Mouse (Mus musculus) hindbrain, embryonic 14.5 days (tissue): Measurements from ENCODE around the gene Sart1. TPM values are rescaled to one million over a fixed set of nuclear protein-coding genes. Genes with fewer than 3 reads are reported as not detected.
"Not testable (repeated sequence)": the region's sequence is repeated elsewhere in the genome, so short reads cannot be mapped to it uniquely, and the experiment has no call there.

ENCODE experiments used
- ATAC-seq: fragments of 200-750 bp; cut with Nextera tagmentation; 2 replicates; pipeline ENCODE4 v1.8.0; 2017; ENCODE audit warnings: moderate number of reproducible peaks, mild to moderate bottlenecking, moderate TSS enrichment, moderate library complexity; ENCODE audit not compliant: low FRiP score
- DNase-seq: peaks from one replicate; pipeline ENCODE4 v3.0.0-alpha.2; 2015; ENCODE audit warnings: low spot score
- H3K27ac ChIP-seq: fragments of 300-500 bp; sonication (generic); 2 replicates; pipeline ENCODE4 v1.5.1; 2014; ENCODE audit warnings: mild to moderate bottlenecking, moderate library complexity
- H3K27me3 ChIP-seq: fragments of 300-500 bp; sonication (generic); 2 replicates; pipeline ENCODE4 v1.6.1; 2014; ENCODE audit warnings: mild to moderate bottlenecking, low read length, mixed read lengths; ENCODE audit not compliant: control insufficient read depth, insufficient read depth
- H3K36me3 ChIP-seq: fragments of 300-500 bp; sonication (generic); replicated peaks from 2 replicates; pipeline ENCODE4 v1.6.1; 2014; ENCODE audit not compliant: control insufficient read depth, insufficient read depth
- H3K4me1 ChIP-seq: fragments of 300-500 bp; sonication (generic); replicated peaks from 2 replicates; pipeline ENCODE4 v1.6.1; 2014; ENCODE audit warnings: antibody characterized with exemption, low read length, mixed read lengths; ENCODE audit not compliant: control insufficient read depth, insufficient read depth
- H3K4me2 ChIP-seq: fragments of 300-500 bp; sonication (generic); replicated peaks from 2 replicates; pipeline ENCODE4 v1.6.1; 2014; ENCODE audit warnings: mild to moderate bottlenecking, moderate library complexity
- H3K4me3 ChIP-seq: fragments of 300-500 bp; sonication (generic); replicated peaks from 2 replicates; pipeline ENCODE4 v1.5.1; 2014; ENCODE audit warnings: mild to moderate bottlenecking, low read length
- H3K9ac ChIP-seq: fragments of 300-500 bp; sonication (generic); 2 replicates; pipeline ENCODE4 v1.6.1; 2014
- H3K9me3 ChIP-seq: fragments of 300-500 bp; sonication (generic); 2 replicates; pipeline ENCODE4 v1.6.1; 2016; ENCODE audit warnings: low read length; ENCODE audit not compliant: control insufficient read depth
- WGBS: fragments of 180-500 bp; shearing (Covaris S2); extraction: QIAGEN DNeasy Blood & Tissue Kit; methylation state at CpG from one replicate; pipeline ENCODE4 v1.1.7; 2014; 5-methylcytosine and 5-hydroxymethylcytosine counted together
- polyA plus RNA-seq: library from polyadenylated mRNA; unstranded; fragments of >200 nt; fragmentation: Nextera tagmentation; extraction: Ambion mirVana; gene quantifications from 2 replicates; pipeline ENCODE4 v1.2.1, GENCODE M21; 2014

Sart1 gene
- polyA plus RNA-seq, 1 experiment from 2014 or later = 53.3 TPM

DNA sequence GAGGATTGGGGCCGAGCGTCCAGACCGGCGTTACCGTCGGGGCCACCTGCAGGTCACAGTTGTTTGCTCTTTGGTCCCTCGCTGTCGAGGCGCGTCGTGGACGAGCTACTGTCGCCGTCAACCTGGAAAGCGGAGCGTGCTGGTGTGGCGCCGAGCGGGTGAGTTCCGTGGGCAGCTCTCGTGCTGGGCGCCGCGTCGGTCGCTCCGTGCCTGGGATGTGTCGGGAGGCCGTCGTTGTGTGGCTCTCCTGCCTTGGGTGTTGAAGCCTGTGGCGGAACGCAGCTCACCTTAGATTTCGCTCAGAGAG, 21.5 kb downstream of the Sart1 start, which contains the start of gene Banf1:
Gene Banf1 (minus strand): TSS at position 116 of the 307 bp plus-strand sequence.
- H3K9ac ChIP-seq = peak within 1 kb of the TSS; percentile 86
- H3K4me3 ChIP-seq = peak within 1 kb of the TSS; percentile 97
- H3K4me1 ChIP-seq = peaks cover 17% of the 10 kb centered on the region
- H3K36me3 ChIP-seq = peaks cover 47% of the 10 kb centered on the region
- H3K27me3 ChIP-seq = no peaks in the 10 kb centered on the region
- H3K4me2 ChIP-seq = peak within 1 kb of the TSS; percentile 96
- WGBS = under 1% methylated on average over 33 of the region's 33 CpGs
- peak within 1 kb of the TSS; percentile 94 for H3K27ac ChIP-seq
- H3K9me3 ChIP-seq = no peaks in the 10 kb centered on the region
- ATAC-seq (no peak), DNase-seq (no peak)

GRCm38 (mm10) chr19:5366175-5367052, 22.1 kb downstream of the Sart1 start, which contains the start of gene Eif1ad:
Gene Eif1ad (plus strand): TSS chr19:5366741.
- DNase-seq (peak; percentile 97), ATAC-seq (peak; percentile 93)
- peaks cover 17% of the 10 kb centered on the region for H3K4me1 ChIP-seq
- H3K27ac ChIP-seq = peak within 1 kb of the TSS; percentile 94
- peaks cover 41% of the 10 kb centered on the region for H3K36me3 ChIP-seq
- no peaks in the 10 kb centered on the region for H3K27me3 ChIP-seq
- H3K9ac ChIP-seq = peak within 1 kb of the TSS; percentile 86
- H3K4me3 ChIP-seq = peak within 1 kb of the TSS; percentile 97
- under 1% methylated on average over 83 of the region's 92 CpGs for WGBS
- no peaks in the 10 kb centered on the region for H3K9me3 ChIP-seq
- H3K4me2 ChIP-seq = peak within 1 kb of the TSS; percentile 96

GRCm38 (mm10) chr19:5365751-5366150, 22.8 kb downstream of the Sart1 start:
- WGBS = 19% methylated on average over 11 of the region's 11 CpGs
- Histone ChIP-seq H3K27ac (peak overlapping the region; percentile 94), H3K36me3 (peaks cover 37% of the 10 kb centered on the region), H3K4me2 (peak overlapping the region; percentile 96), H3K9ac (peak overlapping the region; percentile 86), H3K4me3 (peak overlapping the region; percentile 97), H3K27me3 (no peaks in the 10 kb centered on the region), H3K9me3 (no peaks in the 10 kb centered on the region), H3K4me1 (peaks cover 17% of the 10 kb centered on the region)
- no peak for ATAC-seq
- no peak for DNase-seq

- Histone ChIP-seq H3K4me1 (peaks cover 17% of the 10 kb centered on the region), H3K27ac (no peak overlapping the region), H3K27me3 (no peaks in the 10 kb centered on the region), H3K36me3 (peaks cover 21% of the 10 kb centered on the region), H3K4me2 (no peak overlapping the region), H3K9ac (no peak overlapping the region), H3K4me3 (no peak overlapping the region), H3K9me3 (no peaks in the 10 kb centered on the region)
- WGBS = 92% methylated on average over 2 of the region's 2 CpGs
- DNase-seq (no peak), ATAC-seq (no peak)
Measured at GRCm38 (mm10) chr19:5364124-5364523, 24.4 kb downstream of the Sart1 start.

- ATAC-seq (no peak), DNase-seq (no peak)
- no peak overlapping the region for H3K9ac ChIP-seq
- H3K9me3 ChIP-seq = no peaks in the 10 kb centered on the region
- H3K27ac ChIP-seq = no peak overlapping the region
- H3K27me3 ChIP-seq = no peaks in the 10 kb centered on the region
- peaks cover 7% of the 10 kb centered on the region for H3K4me1 ChIP-seq
- H3K36me3 ChIP-seq = peaks cover 11% of the 10 kb centered on the region; the same call in 1 of the 2 replicates
- 81% methylated on average over 2 of the region's 2 CpGs for WGBS
- H3K4me3 ChIP-seq = no peak overlapping the region
- H3K4me2 ChIP-seq = no peak overlapping the region
Measured at GRCm38 (mm10) chr19:5362186-5362585, 26.3 kb downstream of the Sart1 start.

- Histone ChIP-seq H3K4me3 (no peak overlapping the region), H3K9ac (no peak overlapping the region), H3K27ac (no peak overlapping the region), H3K4me1 (no peaks in the 10 kb centered on the region), H3K9me3 (no peaks in the 10 kb centered on the region), H3K36me3 (no peaks in the 10 kb centered on the region), H3K27me3 (no peaks in the 10 kb centered on the region), H3K4me2 (no peak overlapping the region)
- DNase-seq (no peak), ATAC-seq (no peak)
- WGBS = no CpG with 5 or more reads among the region's 1 CpGs
Measured at GRCm38 (mm10) chr19:5356080-5356479, 32.4 kb downstream of the Sart1 start.

DNA sequence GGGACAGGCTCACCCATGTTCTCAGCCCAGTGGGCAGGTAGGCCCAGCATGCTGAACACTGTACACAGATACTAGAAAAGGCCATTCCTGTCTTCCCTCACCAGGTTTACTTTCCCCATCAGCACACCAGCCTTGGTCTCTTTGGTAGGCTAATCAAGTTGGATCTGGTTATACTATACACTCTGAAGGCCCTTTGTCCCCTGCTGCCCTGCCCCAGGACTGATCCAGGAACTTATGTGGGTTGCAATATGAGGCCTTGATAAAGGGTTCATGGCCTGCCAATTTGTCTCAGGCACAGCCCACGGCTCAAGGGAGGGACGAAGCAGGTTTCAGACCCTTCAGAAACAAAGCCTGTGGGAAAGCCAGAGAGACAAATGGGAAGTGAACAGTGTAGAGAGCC, 34.9 kb downstream of the Sart1 start:
- ATAC-seq (no peak), DNase-seq (no peak)
- H3K27me3 ChIP-seq = no peaks in the 10 kb centered on the region
- no peak overlapping the region for H3K27ac ChIP-seq
- H3K9me3 ChIP-seq = no peaks in the 10 kb centered on the region
- H3K4me2 ChIP-seq = no peak overlapping the region
- H3K9ac ChIP-seq = no peak overlapping the region
- H3K4me3 ChIP-seq = no peak overlapping the region
- peaks cover 6% of the 10 kb centered on the region; the same call in 1 of the 2 replicates for H3K4me1 ChIP-seq
- H3K36me3 ChIP-seq = no peaks in the 10 kb centered on the region
- WGBS = 72% methylated on average over 2 of the region's 2 CpGs

- not testable (repeated sequence) for H3K9me3 ChIP-seq, H3K27me3 ChIP-seq, H3K36me3 ChIP-seq, DNase-seq, ATAC-seq, H3K27ac ChIP-seq, H3K4me1 ChIP-seq
- Histone ChIP-seq H3K4me3 (peak within 1 kb of the TSS; percentile 30), H3K9ac (peak within 1 kb of the TSS; percentile 66), H3K4me2 (peak within 1 kb of the TSS; percentile 76)
- WGBS = 67% methylated on average over 6 of the region's 6 CpGs
Measured at GRCm38 (mm10) chr19:5349502-5349873, 39.0 kb downstream of the Sart1 start, which contains the start of gene Cst6. Gene Cst6 (minus strand): TSS chr19:5349574.

DNA sequence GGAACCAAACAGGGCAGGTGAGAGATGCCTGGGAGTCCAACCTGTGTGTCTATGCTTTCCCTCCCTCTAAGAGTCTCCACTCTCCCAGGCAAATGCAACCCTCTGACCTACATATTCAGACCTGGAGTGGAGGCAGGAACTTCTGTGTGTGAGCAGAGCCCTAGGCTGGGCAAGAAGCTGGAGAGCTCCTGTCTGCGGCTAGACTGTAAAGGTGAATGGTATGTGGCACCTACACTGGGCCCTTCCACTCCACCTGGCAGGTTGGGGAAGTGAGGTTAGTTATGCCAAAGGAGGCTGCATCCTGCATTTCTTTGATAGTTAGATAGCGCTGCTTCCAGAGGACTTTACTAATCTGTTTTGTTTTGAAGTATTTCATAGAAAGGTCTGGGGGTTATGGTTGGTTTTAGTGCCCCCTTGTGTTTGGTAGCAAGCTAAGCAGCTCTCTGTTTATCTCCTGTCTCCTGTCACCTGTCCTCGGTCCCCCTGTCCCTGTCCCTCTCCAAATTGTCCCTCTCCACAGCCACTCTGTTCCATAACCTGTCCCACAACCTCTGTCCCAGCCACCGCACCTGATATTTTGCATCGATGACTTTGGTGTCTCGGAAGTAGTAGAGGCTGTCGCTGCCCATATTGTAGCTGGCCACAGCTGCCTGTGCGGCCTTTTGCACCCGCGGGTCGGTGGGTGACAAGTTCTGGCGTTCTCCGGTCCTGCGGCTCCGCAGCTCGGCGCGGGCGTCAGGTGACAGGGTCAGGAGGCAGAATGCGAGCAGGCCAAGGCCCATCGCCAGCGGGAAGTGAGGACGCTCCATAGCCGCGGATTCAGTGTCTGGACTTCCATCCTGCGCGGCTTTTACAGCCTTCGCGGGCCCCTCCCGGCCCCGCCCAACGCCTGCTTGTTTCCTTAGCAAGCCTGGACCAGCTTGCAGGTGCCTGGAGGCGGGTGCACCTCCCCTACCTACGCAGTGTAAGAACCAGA, 39.7 kb downstream of the Sart1 start:
- no peak overlapping the region for H3K27ac ChIP-seq
- DNase-seq (peak; percentile 52), ATAC-seq (peak; percentile 27; the same call in 1 of the 2 replicates)
- H3K36me3 ChIP-seq = no peaks in the 10 kb centered on the region
- H3K9me3 ChIP-seq = no peaks in the 10 kb centered on the region
- peaks cover 6% of the 10 kb centered on the region; the same call in 1 of the 2 replicates for H3K4me1 ChIP-seq
- H3K4me2 ChIP-seq = peak overlapping the region; percentile 76
- peak overlapping the region; percentile 66 for H3K9ac ChIP-seq
- no peaks in the 10 kb centered on the region for H3K27me3 ChIP-seq
- H3K4me3 ChIP-seq = peak overlapping the region; percentile 30
- WGBS = 6% methylated on average over 34 of the region's 34 CpGs
